Mouse (Mus musculus): ENCODE results near the gene Nek9. TPM values are rescaled to one million over a fixed set of nuclear protein-coding genes. Genes with fewer than 3 reads are reported as not detected.

Nek9 gene
- total RNA-seq, 1 experiment, result 20.4 TPM

DNA sequence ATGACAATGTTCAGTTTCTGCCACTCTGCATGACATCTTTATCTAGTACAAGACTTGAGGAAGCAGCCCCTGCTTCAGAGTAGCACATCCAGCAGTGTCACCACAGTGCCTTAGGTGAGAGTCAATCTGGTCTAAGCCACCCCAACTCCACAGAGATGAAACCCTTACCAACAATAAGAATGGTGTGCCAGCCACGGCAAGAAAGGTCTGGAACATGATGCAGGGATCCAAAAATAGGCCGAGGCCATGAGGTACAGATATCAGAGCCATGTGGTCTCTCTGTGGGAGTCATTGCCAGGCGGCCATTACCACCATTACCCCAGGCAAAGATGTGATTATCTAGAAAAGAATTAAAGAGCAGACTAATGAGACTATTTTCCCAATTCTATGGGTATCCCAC, 30.5 kb downstream of the Nek9 start:
- H3K27ac ChIP-seq (ENCODE audit: insufficient read depth, low read depth, low read length, poor library complexity, severe bottlenecking), result no peak overlapping the region
- no peak for DNase-seq (ENCODE audit: low read depth, low spot score)
- TF ChIP-seq HCFC1 (IDR thresholded peaks at IDR 0.05; ENCODE audit: borderline replicate concordance, insufficient read depth, low read length) (no peak), ZC3H11A (IDR thresholded peaks at IDR 0.05; ENCODE audit: borderline replicate concordance, low read depth, low read length) (no peak), CHD2 (IDR thresholded peaks at IDR 0.05; ENCODE audit: low read depth, low read length) (no peak), MAFK (IDR thresholded peaks at IDR 0.05; ENCODE audit: insufficient read depth, low read depth, low read length) (no peak), ZNF384 (IDR thresholded peaks at IDR 0.05; ENCODE audit: low read depth, low read length) (no peak)
- H3K9me3 ChIP-seq (ENCODE audit: control insufficient read depth, insufficient read depth, low read depth, low read length), result no peaks in the 10 kb centered on the region
- no peak overlapping the region for H3K4me3 ChIP-seq (ENCODE audit: insufficient read depth in 1 of 2, low read depth in 1 of 2, low read length in 2 of 2, poor library complexity in 1 of 2, severe bottlenecking in 1 of 2)
- H3K9ac ChIP-seq (ENCODE audit: insufficient read depth, low read depth, low read length, poor library complexity, severe bottlenecking), result no peak overlapping the region
- peaks cover 28% of the 10 kb centered on the region for H3K36me3 ChIP-seq (ENCODE audit: control insufficient read depth, insufficient read depth, low read length, poor library complexity, severe bottlenecking)
- H3K4me1 ChIP-seq (ENCODE audit: control insufficient read depth in 2 of 2, insufficient read depth in 2 of 2, low read length in 2 of 2, poor library complexity in 1 of 2), result no peaks in the 10 kb centered on the region; a peak in 1 of 4 replicates
- in situ Hi-C loops (cut with MboI; ENCODE audit: low sequenced_read_pairs in 2 of 2, unreplicated experiment in 2 of 2), result no loop called here

DNA sequence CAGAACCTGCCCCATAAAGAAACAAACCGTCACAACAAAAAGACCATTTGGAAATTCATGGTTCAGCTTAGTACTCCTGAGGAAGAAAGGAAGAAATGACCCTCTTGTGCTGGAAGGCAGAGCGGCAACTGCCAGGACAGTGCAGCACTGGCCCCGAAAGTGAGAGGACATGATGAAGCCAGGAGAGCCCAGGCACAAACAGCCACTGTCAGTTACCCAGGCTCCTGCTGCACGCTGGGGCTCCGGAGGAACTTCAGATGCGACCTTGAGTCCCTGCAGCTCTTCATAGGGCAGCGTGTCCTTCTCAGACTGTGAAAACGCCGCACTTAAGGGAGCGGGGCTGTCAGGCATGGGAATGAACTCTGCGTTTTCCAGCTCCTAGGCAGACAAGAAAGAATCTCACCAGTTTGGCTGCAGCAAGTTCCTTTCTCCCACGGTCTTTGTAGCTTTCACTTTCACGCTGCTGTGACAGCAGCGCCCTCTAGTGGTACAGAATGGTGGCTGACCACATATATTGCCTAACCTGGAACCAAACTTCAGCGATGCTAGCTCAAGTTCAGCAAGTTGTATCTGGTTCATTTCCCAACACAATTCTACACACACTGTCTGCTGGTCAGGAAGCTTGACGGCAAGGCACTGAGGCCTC, 33.8 kb downstream of the Nek9 start:
- TF ChIP-seq CHD2 (IDR thresholded peaks at IDR 0.05; ENCODE audit: low read depth, low read length) (no peak), ZC3H11A (IDR thresholded peaks at IDR 0.05; ENCODE audit: borderline replicate concordance, low read depth, low read length) (peak; percentile 69; the same call in 1 of the 2 replicates)
- Histone ChIP-seq H3K36me3 (ENCODE audit: control insufficient read depth, insufficient read depth, low read length, poor library complexity, severe bottlenecking) (peaks cover 34% of the 10 kb centered on the region), H3K27ac (ENCODE audit: insufficient read depth, low read depth, low read length, poor library complexity, severe bottlenecking) (no peak overlapping the region), H3K4me3 (ENCODE audit: insufficient read depth in 1 of 2, low read depth in 1 of 2, low read length in 2 of 2, poor library complexity in 1 of 2, severe bottlenecking in 1 of 2) (no peak overlapping the region), H3K9ac (ENCODE audit: insufficient read depth, low read depth, low read length, poor library complexity, severe bottlenecking) (no peak overlapping the region), H3K9me3 (ENCODE audit: control insufficient read depth, insufficient read depth, low read depth, low read length) (no peaks in the 10 kb centered on the region), H3K4me1 (ENCODE audit: control insufficient read depth in 2 of 2, insufficient read depth in 2 of 2, low read length in 2 of 2, poor library complexity in 1 of 2) (no peaks in the 10 kb centered on the region; a peak in 1 of 4 replicates)
- in situ Hi-C loops (cut with MboI; ENCODE audit: low sequenced_read_pairs in 2 of 2, unreplicated experiment in 2 of 2), result no loop called here
- peak; percentile 75 for DNase-seq (ENCODE audit: low read depth, low spot score)

DNA sequence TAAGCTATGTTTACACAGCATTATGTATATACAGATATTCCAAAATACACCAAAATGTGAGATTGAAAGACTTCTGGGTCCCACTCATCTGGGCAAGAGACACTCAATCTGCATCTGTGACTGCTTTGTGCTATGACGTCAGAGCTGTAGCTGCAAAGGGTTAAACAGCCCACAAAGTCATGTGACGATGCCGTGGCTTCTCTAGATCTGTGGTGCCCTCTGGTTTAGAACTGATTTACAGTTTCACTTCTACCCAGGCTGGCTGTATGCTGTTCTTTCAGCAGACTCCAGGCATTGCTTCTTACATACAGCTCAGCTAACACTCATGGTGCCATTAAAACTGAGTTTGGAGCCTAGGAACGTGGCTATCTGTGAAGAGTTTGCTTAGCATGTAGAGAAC, 34.4 kb downstream of the Nek9 start:
- in situ Hi-C loops (cut with MboI; ENCODE audit: low sequenced_read_pairs in 2 of 2, unreplicated experiment in 2 of 2), result no loop called here
- H3K27ac ChIP-seq (ENCODE audit: insufficient read depth, low read depth, low read length, poor library complexity, severe bottlenecking), result no peak overlapping the region
- H3K36me3 ChIP-seq (ENCODE audit: control insufficient read depth, insufficient read depth, low read length, poor library complexity, severe bottlenecking), result peaks cover 31% of the 10 kb centered on the region
- no peak overlapping the region for H3K9ac ChIP-seq (ENCODE audit: insufficient read depth, low read depth, low read length, poor library complexity, severe bottlenecking)
- TF ChIP-seq MAFK (IDR thresholded peaks at IDR 0.05; ENCODE audit: insufficient read depth, low read depth, low read length) (no peak), HCFC1 (IDR thresholded peaks at IDR 0.05; ENCODE audit: borderline replicate concordance, insufficient read depth, low read length) (no peak), CHD2 (IDR thresholded peaks at IDR 0.05; ENCODE audit: low read depth, low read length) (no peak), ZC3H11A (IDR thresholded peaks at IDR 0.05; ENCODE audit: borderline replicate concordance, low read depth, low read length) (no peak), ZNF384 (IDR thresholded peaks at IDR 0.05; ENCODE audit: low read depth, low read length) (no peak)
- no peak for DNase-seq (ENCODE audit: low read depth, low spot score)
- H3K9me3 ChIP-seq (ENCODE audit: control insufficient read depth, insufficient read depth, low read depth, low read length), result no peaks in the 10 kb centered on the region
- no peak overlapping the region for H3K4me3 ChIP-seq (ENCODE audit: insufficient read depth in 1 of 2, low read depth in 1 of 2, low read length in 2 of 2, poor library complexity in 1 of 2, severe bottlenecking in 1 of 2)
- no peaks in the 10 kb centered on the region; a peak in 1 of 4 replicates for H3K4me1 ChIP-seq (ENCODE audit: control insufficient read depth in 2 of 2, insufficient read depth in 2 of 2, low read length in 2 of 2, poor library complexity in 1 of 2)

DNA sequence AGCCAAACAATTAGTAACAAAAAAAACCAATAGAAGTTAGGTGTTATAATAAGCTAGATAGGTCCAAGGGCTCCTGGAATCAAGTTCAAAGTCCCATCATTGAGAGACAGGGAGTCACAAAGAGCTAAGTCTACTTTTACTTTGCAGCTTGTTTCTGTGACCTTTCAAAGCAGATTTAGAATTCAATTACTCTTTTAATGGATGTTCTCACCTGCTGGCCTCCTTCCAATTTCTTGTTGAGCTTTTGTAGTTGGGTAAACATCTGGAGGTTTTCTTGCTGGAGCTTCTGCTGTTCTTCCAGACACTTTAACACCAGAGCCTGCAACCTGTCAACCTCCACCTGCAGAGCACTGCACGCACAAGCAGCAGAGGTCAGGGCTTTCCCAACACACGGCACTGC, 35.9 kb downstream of the Nek9 start:
- H3K27ac ChIP-seq (ENCODE audit: insufficient read depth, low read depth, low read length, poor library complexity, severe bottlenecking), result no peak overlapping the region
- DNase-seq (ENCODE audit: low read depth, low spot score), result no peak
- no peaks in the 10 kb centered on the region; a peak in 1 of 4 replicates for H3K4me1 ChIP-seq (ENCODE audit: control insufficient read depth in 2 of 2, insufficient read depth in 2 of 2, low read length in 2 of 2, poor library complexity in 1 of 2)
- in situ Hi-C loops (cut with MboI; ENCODE audit: low sequenced_read_pairs in 2 of 2, unreplicated experiment in 2 of 2), result no loop called here
- peaks cover 28% of the 10 kb centered on the region for H3K36me3 ChIP-seq (ENCODE audit: control insufficient read depth, insufficient read depth, low read length, poor library complexity, severe bottlenecking)
- no peak for TF ChIP-seq CHD2 (IDR thresholded peaks at IDR 0.05; ENCODE audit: low read depth, low read length)
- no peak for TF ChIP-seq MAFK (IDR thresholded peaks at IDR 0.05; ENCODE audit: insufficient read depth, low read depth, low read length)
- no peak for TF ChIP-seq ZNF384 (IDR thresholded peaks at IDR 0.05; ENCODE audit: low read depth, low read length)
- no peak for TF ChIP-seq HCFC1 (IDR thresholded peaks at IDR 0.05; ENCODE audit: borderline replicate concordance, insufficient read depth, low read length)
- TF ChIP-seq ZC3H11A (IDR thresholded peaks at IDR 0.05; ENCODE audit: borderline replicate concordance, low read depth, low read length), result no peak
- H3K9me3 ChIP-seq (ENCODE audit: control insufficient read depth, insufficient read depth, low read depth, low read length), result no peaks in the 10 kb centered on the region
- H3K9ac ChIP-seq (ENCODE audit: insufficient read depth, low read depth, low read length, poor library complexity, severe bottlenecking), result no peak overlapping the region
- H3K4me3 ChIP-seq (ENCODE audit: insufficient read depth in 1 of 2, low read depth in 1 of 2, low read length in 2 of 2, poor library complexity in 1 of 2, severe bottlenecking in 1 of 2), result no peak overlapping the region

DNA sequence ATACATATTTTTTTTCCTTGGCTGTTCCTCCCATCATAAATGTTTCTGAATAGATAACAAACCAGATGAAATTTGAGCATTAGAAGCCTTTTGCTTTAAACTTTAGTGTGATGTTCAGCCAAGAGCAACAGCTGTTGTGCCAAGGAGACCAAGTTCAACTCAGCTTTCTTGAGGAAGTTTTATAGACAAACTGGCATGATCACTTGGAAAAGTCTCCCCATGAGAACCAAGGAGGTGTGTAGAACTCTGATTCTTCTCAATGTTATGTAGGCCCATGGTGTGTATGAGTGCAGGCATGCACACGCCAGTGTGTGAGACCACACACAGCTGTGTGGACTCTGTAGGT, 40.4 kb downstream of the Nek9 start:
- Histone ChIP-seq H3K36me3 (ENCODE audit: control insufficient read depth, insufficient read depth, low read length, poor library complexity, severe bottlenecking) (peaks cover 13% of the 10 kb centered on the region), H3K4me3 (ENCODE audit: insufficient read depth in 1 of 2, low read depth in 1 of 2, low read length in 2 of 2, poor library complexity in 1 of 2, severe bottlenecking in 1 of 2) (no peak overlapping the region), H3K9me3 (ENCODE audit: control insufficient read depth, insufficient read depth, low read depth, low read length) (0 out of 2 replicates have a peak, but pooled peaks cover 3% of the 10 kb centered on the region), H3K27ac (ENCODE audit: insufficient read depth, low read depth, low read length, poor library complexity, severe bottlenecking) (no peak overlapping the region), H3K4me1 (ENCODE audit: control insufficient read depth in 2 of 2, insufficient read depth in 2 of 2, low read length in 2 of 2, poor library complexity in 1 of 2) (peaks cover 0 to 7% of the 10 kb centered on the region in 2 experiments; a peak in 1 of 4 replicates), H3K9ac (ENCODE audit: insufficient read depth, low read depth, low read length, poor library complexity, severe bottlenecking) (no peak overlapping the region)
- in situ Hi-C loops (cut with MboI; ENCODE audit: low sequenced_read_pairs in 2 of 2, unreplicated experiment in 2 of 2), result no loop called here
- no peak for DNase-seq (ENCODE audit: low read depth, low spot score)
- TF ChIP-seq CHD2 (IDR thresholded peaks at IDR 0.05; ENCODE audit: low read depth, low read length) (no peak), ZNF384 (IDR thresholded peaks at IDR 0.05; ENCODE audit: low read depth, low read length) (no peak), HCFC1 (IDR thresholded peaks at IDR 0.05; ENCODE audit: borderline replicate concordance, insufficient read depth, low read length) (no peak), ZC3H11A (IDR thresholded peaks at IDR 0.05; ENCODE audit: borderline replicate concordance, low read depth, low read length) (no peak), MAFK (IDR thresholded peaks at IDR 0.05; ENCODE audit: insufficient read depth, low read depth, low read length) (no peak)

All from ES-E14 (cell line).